Mouse (Mus musculus) neural tube, embryonic 12.5 days (tissue): Measurements from ENCODE around the gene Erg28. TPM values are rescaled to one million over a fixed set of nuclear protein-coding genes. Genes with fewer than 3 reads are reported as not detected.

ENCODE experiments used
- ATAC-seq: fragments of 200-750 bp; cut with Nextera tagmentation; 2 replicates; pipeline ENCODE4 v1.8.0; 2017; ENCODE audit warnings: low read depth, mild to moderate bottlenecking, moderate TSS enrichment, moderate library complexity; ENCODE audit not compliant: low FRiP score
- H3K27ac ChIP-seq: fragments of 300-500 bp; sonication (generic); 2 replicates; pipeline ENCODE4 v1.5.1; 2016
- H3K27me3 ChIP-seq: fragments of 300-500 bp; sonication (generic); replicated peaks from 2 replicates; pipeline ENCODE4 v1.6.1; 2016; ENCODE audit warnings: mild to moderate bottlenecking
- H3K36me3 ChIP-seq: fragments of 300-500 bp; sonication (generic); 2 replicates; pipeline ENCODE4 v1.6.1; 2016; ENCODE audit warnings: mild to moderate bottlenecking
- H3K4me1 ChIP-seq: fragments of 300-500 bp; sonication (generic); 2 replicates; pipeline ENCODE4 v1.6.1; 2016
- H3K4me2 ChIP-seq: fragments of 300-500 bp; sonication (generic); replicated peaks from 2 replicates; pipeline ENCODE4 v1.6.1; 2016; ENCODE audit warnings: mild to moderate bottlenecking
- H3K4me3 ChIP-seq: fragments of 300-500 bp; sonication (generic); 2 replicates; pipeline ENCODE4 v1.5.1; 2016
- H3K9ac ChIP-seq: fragments of 300-500 bp; sonication (generic); 2 replicates; pipeline ENCODE4 v1.6.1; 2016; ENCODE audit warnings: mild to moderate bottlenecking
- H3K9me3 ChIP-seq: fragments of 300-500 bp; sonication (generic); 2 replicates; pipeline ENCODE4 v1.6.1; 2016; ENCODE audit warnings: mild to moderate bottlenecking
- WGBS: fragments of 180-500 bp; shearing (Covaris S2); methylation state at CpG from one replicate; pipeline ENCODE4 v1.1.7; 2016; 5-methylcytosine and 5-hydroxymethylcytosine counted together
- polyA plus RNA-seq: library from polyadenylated mRNA; unstranded; fragments of >200 nt; fragmentation: Nextera tagmentation; extraction: Ambion mirVana; gene quantifications from 2 replicates; pipeline ENCODE4 v1.2.1, GENCODE M21; 2016

The Erg28 gene
- polyA plus RNA-seq, 1 experiment from 2014 or later: 86.5 TPM

DNA sequence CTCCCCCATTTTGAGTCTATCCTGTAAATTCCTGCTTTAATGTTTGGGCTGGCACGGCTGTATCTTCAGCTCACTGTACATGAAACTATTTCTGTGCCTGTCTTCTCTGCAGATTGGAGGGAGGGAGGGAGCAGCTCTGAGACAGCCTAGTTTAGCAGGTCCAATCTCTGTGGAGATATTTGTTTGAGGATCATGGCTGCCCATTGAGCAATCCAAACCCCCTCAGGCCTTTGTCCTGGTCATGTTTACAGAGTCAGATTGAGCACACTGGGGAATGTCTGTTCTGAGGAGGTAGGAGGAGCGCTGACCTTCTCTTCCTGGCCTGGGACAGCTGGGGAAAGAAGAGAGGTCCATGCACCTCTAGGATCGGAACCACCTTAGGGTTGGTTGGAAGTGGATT is 58.1 kb downstream of the Erg28 start:
- no peaks in the 10 kb centered on the region for H3K9me3 ChIP-seq
- WGBS: 84% methylated on average over 3 of the region's 3 CpGs
- no peak for ATAC-seq

More for the DNA sequence above, 58.1 kb downstream of the Erg28 start:
- H3K4me1 ChIP-seq: no peaks in the 10 kb centered on the region
- H3K4me3 ChIP-seq: no peak overlapping the region
- no peaks in the 10 kb centered on the region for H3K27me3 ChIP-seq
- H3K36me3 ChIP-seq: no peaks in the 10 kb centered on the region
- H3K4me2 ChIP-seq: no peak overlapping the region
- H3K27ac ChIP-seq: no peak overlapping the region
- no peak overlapping the region for H3K9ac ChIP-seq

Other genes with a start within 250 kb of the Erg28 start
- gene Jdp2, start 225.5 kb downstream of the Erg28 start, polyA plus RNA-seq: 0.57 and 1.0 TPM in 2 replicates
- gene Batf, start 137.9 kb downstream of the Erg28 start, polyA plus RNA-seq: 0.86 and 0.95 TPM in 2 replicates
- 2.6 and 2.8 TPM in 2 replicates for gene Flvcr2, start 78.0 kb downstream of the Erg28 start, polyA plus RNA-seq
- gene Ttll5, start 109 bp upstream of the Erg28 start, polyA plus RNA-seq: 12.7 and 17.1 TPM in 2 replicates